Comparison of ENCODE assay signal across 10 mouse cellular contexts in genomic region chr3:56955098-56955798, GRCm38 (mm10).
A peak's percentile ranks its signal among the peaks of the same experiment; 100 is the strongest.
DNase-seq lines count a peak whose midpoint lies in the region; ATAC-seq and TF ChIP-seq lines count a peak whose summit lies in the region.
"Had no signal": no experiment of that assay in that cellular context is flagged by ENCODE, and none has a peak within 500 bp of the region (broad histone marks: within the 10 kb centered on the region; RNA-seq: fewer than 3 reads in every experiment).

No protein-coding gene starts in this region.

- H3K36me3 ChIP-seq in forebrain, embryonic 13.5 days (ENCODE audit: poor library complexity, severe bottlenecking), result no peaks in the 10 kb centered on the region
- H3K36me3 ChIP-seq in midbrain, embryonic 11.5 days (ENCODE audit: control insufficient read depth, insufficient read depth, low read length), result no peaks in the 10 kb centered on the region
- H3K36me3 ChIP-seq: stomach, embryonic 15.5 days had no signal

- WGBS in forebrain, embryonic 13.5 days, result 13% methylated on average over 7 of the region's 7 CpGs
- 54% methylated on average over 7 of the region's 7 CpGs for WGBS in midbrain, embryonic 11.5 days

- no peak for TF ChIP-seq CTCF in Patski (IDR thresholded peaks at IDR 0.05)

- no peaks in the 10 kb centered on the region for H3K9me3 ChIP-seq in forebrain, embryonic 13.5 days (replicated peaks)
- H3K9me3 ChIP-seq in midbrain, embryonic 11.5 days (ENCODE audit: control insufficient read depth, low read length), result no peaks in the 10 kb centered on the region
- H3K9me3 ChIP-seq: stomach, embryonic 15.5 days had no signal

- POLR2A ChIA-PET in Patski (lab: Charles Lee), result no interaction called here

- peak overlapping the region; percentile 4 for H3K27ac ChIP-seq in forebrain, embryonic 13.5 days
- H3K27ac ChIP-seq in midbrain, embryonic 11.5 days (ENCODE audit: low read depth, low read length), result no peak overlapping the region
- H3K27ac ChIP-seq: stomach, embryonic 15.5 days had no signal

- ATAC-seq in Patski, result peak; percentile 96
- ATAC-seq in forebrain, embryonic 13.5 days, result peak; percentile 93
- peak; percentile 72 for ATAC-seq in midbrain, embryonic 11.5 days (ENCODE audit: low FRiP score)

- H3K9ac ChIP-seq in forebrain, embryonic 13.5 days, result no peak overlapping the region
- H3K9ac ChIP-seq in midbrain, embryonic 11.5 days (ENCODE audit: low read length), result no peak overlapping the region
- H3K9ac ChIP-seq: stomach, embryonic 15.5 days had no signal

- CTCF ChIA-PET in Patski (lab: Charles Lee), result no interaction called here

- peak; percentile 51 for DNase-seq in Patski (ENCODE audit: low read depth, low spot score)
- DNase-seq in kidney, adult 18-20 months, result peak; percentile 27
- no peak for DNase-seq in midbrain, embryonic 11.5 days (ENCODE audit: low spot score, missing footprints)
- no peak for DNase-seq in right cerebral cortex, postnatal 25 days
- no peak for DNase-seq in urinary bladder, postnatal 4 days (ENCODE audit: low spot score in 2 of 2)
- no peak for DNase-seq in lung, adult 18-20 months
- no peak for DNase-seq in cerebellum, postnatal 36 days
- DNase-seq: lung, postnatal 10 days had no signal

- peaks cover 24% of the 10 kb centered on the region for H3K4me1 ChIP-seq in forebrain, embryonic 13.5 days
- peaks cover 7% of the 10 kb centered on the region; the same call in 1 of the 2 replicates for H3K4me1 ChIP-seq in midbrain, embryonic 11.5 days (ENCODE audit: control insufficient read depth, insufficient read depth, low read length)
- H3K4me1 ChIP-seq: stomach, embryonic 15.5 days had no signal

- no peak overlapping the region for H3K4me3 ChIP-seq in forebrain, embryonic 13.5 days
- no peak overlapping the region for H3K4me3 ChIP-seq in midbrain, embryonic 11.5 days (ENCODE audit: low read depth, low read length)
- H3K4me3 ChIP-seq: stomach, embryonic 15.5 days had no signal

- peak overlapping the region; percentile 0; the same call in 1 of the 2 replicates for H3K4me2 ChIP-seq in forebrain, embryonic 13.5 days
- H3K4me2 ChIP-seq in midbrain, embryonic 11.5 days, result no peak overlapping the region
- H3K4me2 ChIP-seq: stomach, embryonic 15.5 days had no signal

- in situ Hi-C loops in Patski (cut with MboI; ENCODE audit: low pct_unique_long_range_greater_than_20kb), result no loop called here

- peaks cover 7% of the 10 kb centered on the region for H3K27me3 ChIP-seq in Patski
- H3K27me3 ChIP-seq in forebrain, embryonic 13.5 days, result no peaks in the 10 kb centered on the region
- no peaks in the 10 kb centered on the region for H3K27me3 ChIP-seq in midbrain, embryonic 11.5 days (ENCODE audit: control insufficient read depth, insufficient read depth, low read length)
- H3K27me3 ChIP-seq: stomach, embryonic 15.5 days had no signal

Comparison
In these comparisons a context has a peak if more than half of its experiments do, and no peak if none do; other contexts are left out.
1. DNase-seq: peak in Patski (single experiment) and kidney, adult 18-20 months (single experiment); none in midbrain, embryonic 11.5 days (single experiment), right cerebral cortex, postnatal 25 days (single experiment), urinary bladder, postnatal 4 days (0 of 2), lung, adult 18-20 months (0 of 2) and cerebellum, postnatal 36 days (0 of 2).
2. Peak in every context shown above with its lines, with median percentiles within 50 percentile points of each other: ATAC-seq.